Mouse (Mus musculus) cerebellum, adult 9-10 months (tissue): ENCODE measurements at regions not wholly inside any gene's neighbourhood (a gene's known extent, or its start where the extent isn't known, plus 50 kb on each side); places are given as distances from the start of the nearest gene placed in this dataset.

Experiments
- DNase-seq: peaks from one replicate; pipeline ENCODE4 v3.0.0; 2022

DNA sequence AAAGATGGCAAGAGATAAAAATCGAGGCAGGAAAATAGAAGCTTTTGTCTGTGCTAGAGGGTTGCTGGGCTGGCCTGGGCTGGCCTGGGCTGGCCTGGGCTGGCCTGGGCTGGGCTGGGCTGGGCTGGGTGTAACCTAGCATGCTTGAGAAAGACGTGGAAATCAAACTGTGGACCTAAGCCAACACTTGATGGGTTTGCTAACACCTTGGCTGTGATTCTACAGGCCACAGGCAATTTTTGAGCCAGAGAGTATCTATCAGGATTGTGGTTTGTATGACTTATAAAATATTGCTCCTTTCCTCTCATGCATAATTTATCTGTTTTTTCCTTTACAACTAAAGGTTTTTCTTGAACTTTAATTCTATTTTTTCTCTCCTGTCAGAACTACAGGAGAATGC, 417.3 kb upstream of the Ccnh start:
- no peak for DNase-seq

GRCm38 (mm10) chr13:84783017-84783937, 405.9 kb upstream of the Ccnh start:
- DNase-seq = peak; percentile 11

- DNase-seq = no peak
These were observed 384.8 kb upstream of the Ccnh start for GRCm38 (mm10) chr13:84804241-84804980.

DNA sequence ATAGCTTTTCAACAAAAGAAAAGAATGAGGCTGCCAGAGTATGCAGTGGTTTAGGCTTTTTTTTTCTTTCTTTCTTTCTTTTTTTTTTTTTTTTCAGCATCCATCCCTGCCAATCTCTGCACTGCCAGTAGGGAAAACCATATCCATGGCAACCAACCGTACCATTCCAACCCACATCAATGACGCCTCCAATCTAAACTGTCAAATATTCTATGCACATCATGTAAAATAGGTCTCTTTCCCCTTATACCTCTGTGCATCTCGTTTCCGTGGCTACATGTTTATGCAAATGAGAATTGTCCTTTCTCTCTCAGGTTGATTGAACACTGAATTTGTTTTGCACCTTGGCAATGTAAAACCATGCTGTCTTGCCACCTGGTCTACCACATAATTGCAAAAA, 384.0 kb upstream of the Ccnh start:
- DNase-seq = no peak

- no peak for DNase-seq
These were observed 379.6 kb upstream of the Ccnh start for GRCm38 (mm10) chr13:84809605-84810004.
